Mouse (Mus musculus): ENCODE data around the gene Tbc1d17. TPM values are rescaled to one million over a fixed set of nuclear protein-coding genes. Genes with fewer than 3 reads are reported as not detected.
A peak's percentile ranks its signal among the peaks of the same experiment; 100 is the strongest.

The Tbc1d17 gene
- total and polyA plus RNA-seq, 3 experiments, result 31.9 to 40.5 (median 38.5) TPM

- H3K4me3 ChIP-seq (replicated peaks in 1 of 3; ENCODE audit: low read depth in 2 of 3, low read length in 2 of 3, poor library complexity in 1 of 3), result no peak overlapping the region
- peaks cover 36 to 73% of the 10 kb centered on the region in 2 experiments for H3K4me1 ChIP-seq (ENCODE audit: control insufficient read depth in 1 of 2, insufficient read depth in 2 of 2)
- TF ChIP-seq ZMIZ1 (IDR thresholded peaks at IDR 0.05; ENCODE audit: low read depth, low read length) (peak; percentile 21; the same call in 1 of the 2 replicates), TBP (conservative IDR thresholded peaks at IDR 0.05; ENCODE audit: low read depth, low read length) (no peak), PAX5 (IDR thresholded peaks at IDR 0.05; ENCODE audit: low read length) (no peak), CHD1 (IDR thresholded peaks at IDR 0.05; ENCODE audit: low read depth, low read length) (no peak)
- dilution Hi-C loops (cut with MboI; ENCODE audit: extremely low pct_ligation_motif_present, extremely low pct_unique_long_range_greater_than_20kb, low sequenced_read_pairs) (no loop called here), in situ Hi-C loops (cut with MboI; ENCODE audit: low pct_ligation_motif_present, low pct_unique_long_range_greater_than_20kb, low sequenced_read_pairs) (no loop called here)
- DNase-seq (ENCODE audit: extremely low read depth), result no peak
- H3K27ac ChIP-seq (ENCODE audit: insufficient read depth, low read depth), result no peak overlapping the region
- peaks cover 33% of the 10 kb centered on the region for H3K9me3 ChIP-seq (replicated peaks; ENCODE audit: low read length)
- no peak overlapping the region for H3K9ac ChIP-seq (ENCODE audit: insufficient read depth, low read depth)
- no peak overlapping the region for H3K4me2 ChIP-seq (ENCODE audit: insufficient read depth, low read depth, poor library complexity, severe bottlenecking)
- no peaks in the 10 kb centered on the region for H3K79me2 ChIP-seq (replicated peaks; ENCODE audit: control insufficient read depth, extremely low read depth, insufficient read depth, poor library complexity, severe bottlenecking)
- H3K36me3 ChIP-seq (replicated peaks in 1 of 2; ENCODE audit: control insufficient read depth in 1 of 2, insufficient read depth in 1 of 2, low read length in 1 of 2), result peaks cover 79 to 88% of the 10 kb centered on the region in 2 experiments
- H3K27me3 ChIP-seq (replicated peaks), result no peaks in the 10 kb centered on the region
Measured at GRCm38 (mm10) chr7:44840426-44840825, 8.5 kb downstream of the Tbc1d17 start.

- dilution Hi-C loops (cut with MboI; ENCODE audit: extremely low pct_ligation_motif_present, extremely low pct_unique_long_range_greater_than_20kb, low sequenced_read_pairs) (no loop called here), in situ Hi-C loops (cut with MboI; ENCODE audit: low pct_ligation_motif_present, low pct_unique_long_range_greater_than_20kb, low sequenced_read_pairs) (no loop called here)
- DNase-seq (ENCODE audit: extremely low read depth), result no peak
- TF ChIP-seq POLR2AphosphoS2 (IDR thresholded peaks at IDR 0.05; ENCODE audit: low read depth, low read length) (no peak; the same call in 1 of the 2 replicates), POLR2A (IDR thresholded peaks at IDR 0.05; ENCODE audit: low read depth, low read length) (peak; percentile 11; the same call in 1 of the 2 replicates), CHD2 (IDR thresholded peaks at IDR 0.05; ENCODE audit: low read length) (no peak), RAD21 (IDR thresholded peaks at IDR 0.05; ENCODE audit: low read depth, low read length) (no peak), ZC3H11A (IDR thresholded peaks at IDR 0.05; ENCODE audit: low read depth, low read length) (no peak)
- no peak overlapping the region for H3K27ac ChIP-seq (ENCODE audit: insufficient read depth, low read depth)
- H3K4me3 ChIP-seq (replicated peaks in 1 of 3; ENCODE audit: low read depth in 2 of 3, low read length in 2 of 3, poor library complexity in 1 of 3), result peak overlapping the region in 1 of 3 experiments; percentile 21
- H3K27me3 ChIP-seq (replicated peaks), result no peaks in the 10 kb centered on the region
- H3K9me3 ChIP-seq (replicated peaks; ENCODE audit: low read length), result peaks cover 33% of the 10 kb centered on the region
- no peak overlapping the region for H3K9ac ChIP-seq (ENCODE audit: insufficient read depth, low read depth)
- no peaks in the 10 kb centered on the region for H3K79me2 ChIP-seq (replicated peaks; ENCODE audit: control insufficient read depth, extremely low read depth, insufficient read depth, poor library complexity, severe bottlenecking)
- peaks cover 71 to 80% of the 10 kb centered on the region in 2 experiments for H3K36me3 ChIP-seq (replicated peaks in 1 of 2; ENCODE audit: control insufficient read depth in 1 of 2, insufficient read depth in 1 of 2, low read length in 1 of 2)
- peaks cover 36 to 81% of the 10 kb centered on the region in 2 experiments for H3K4me1 ChIP-seq (ENCODE audit: control insufficient read depth in 1 of 2, insufficient read depth in 2 of 2)
- H3K4me2 ChIP-seq (ENCODE audit: insufficient read depth, low read depth, poor library complexity, severe bottlenecking), result no peak overlapping the region
Measured at GRCm38 (mm10) chr7:44839491-44840191, 9.2 kb downstream of the Tbc1d17 start.

GRCm38 (mm10) chr7:44839171-44839490, 9.7 kb downstream of the Tbc1d17 start:
- DNase-seq (ENCODE audit: extremely low read depth), result no peak
- peaks cover 33% of the 10 kb centered on the region for H3K9me3 ChIP-seq (replicated peaks; ENCODE audit: low read length)
- dilution Hi-C loops (cut with MboI; ENCODE audit: extremely low pct_ligation_motif_present, extremely low pct_unique_long_range_greater_than_20kb, low sequenced_read_pairs), result no loop called here
- H3K4me3 ChIP-seq (replicated peaks in 1 of 3; ENCODE audit: low read depth in 2 of 3, low read length in 2 of 3, poor library complexity in 1 of 3), result peak overlapping the region in 1 of 3 experiments; percentile 16
- H3K27ac ChIP-seq (ENCODE audit: insufficient read depth, low read depth), result no peak overlapping the region
- in situ Hi-C loops (cut with MboI; ENCODE audit: low pct_ligation_motif_present, low pct_unique_long_range_greater_than_20kb, low sequenced_read_pairs), result no loop called here
- H3K4me1 ChIP-seq (ENCODE audit: control insufficient read depth in 1 of 2, insufficient read depth in 2 of 2), result peaks cover 36 to 83% of the 10 kb centered on the region in 2 experiments
- no peak overlapping the region for H3K4me2 ChIP-seq (ENCODE audit: insufficient read depth, low read depth, poor library complexity, severe bottlenecking)
- H3K36me3 ChIP-seq (replicated peaks in 1 of 2; ENCODE audit: control insufficient read depth in 1 of 2, insufficient read depth in 1 of 2, low read length in 1 of 2), result peaks cover 66 to 75% of the 10 kb centered on the region in 2 experiments
- H3K27me3 ChIP-seq (replicated peaks), result no peaks in the 10 kb centered on the region
- peaks cover 4% of the 10 kb centered on the region; the same call in 1 of the 2 replicates for H3K79me2 ChIP-seq (replicated peaks; ENCODE audit: control insufficient read depth, extremely low read depth, insufficient read depth, poor library complexity, severe bottlenecking)
- TF ChIP-seq KAT2A (IDR thresholded peaks at IDR 0.05; ENCODE audit: insufficient replicate concordance, low read length) (no peak), IRF4 (IDR thresholded peaks at IDR 0.05; ENCODE audit: low read depth, low read length) (no peak), TCF12 (IDR thresholded peaks at IDR 0.05; ENCODE audit: low read depth, low read length) (no peak), ZNF384 (IDR thresholded peaks at IDR 0.05; ENCODE audit: low read depth, low read length) (no peak), MAZ (IDR thresholded peaks at IDR 0.05; ENCODE audit: low read depth, low read length) (no peak), POLR2A (IDR thresholded peaks at IDR 0.05; ENCODE audit: low read depth, low read length) (no peak), HCFC1 (IDR thresholded peaks at IDR 0.05; ENCODE audit: low read depth, low read length) (no peak), ELF1 (IDR thresholded peaks at IDR 0.05; ENCODE audit: low read depth, low read length) (no peak), CHD2 (IDR thresholded peaks at IDR 0.05; ENCODE audit: low read length) (no peak), TBP (conservative IDR thresholded peaks at IDR 0.05; ENCODE audit: low read depth, low read length) (no peak), ZMIZ1 (IDR thresholded peaks at IDR 0.05; ENCODE audit: low read depth, low read length) (no peak), MXI1 (IDR thresholded peaks at IDR 0.05; ENCODE audit: low read depth, low read length) (no peak)
- no peak overlapping the region for H3K9ac ChIP-seq (ENCODE audit: insufficient read depth, low read depth)
